Mouse (Mus musculus): Measurements from ENCODE around the gene Pabpc6.

The Pabpc6 gene

DNA sequence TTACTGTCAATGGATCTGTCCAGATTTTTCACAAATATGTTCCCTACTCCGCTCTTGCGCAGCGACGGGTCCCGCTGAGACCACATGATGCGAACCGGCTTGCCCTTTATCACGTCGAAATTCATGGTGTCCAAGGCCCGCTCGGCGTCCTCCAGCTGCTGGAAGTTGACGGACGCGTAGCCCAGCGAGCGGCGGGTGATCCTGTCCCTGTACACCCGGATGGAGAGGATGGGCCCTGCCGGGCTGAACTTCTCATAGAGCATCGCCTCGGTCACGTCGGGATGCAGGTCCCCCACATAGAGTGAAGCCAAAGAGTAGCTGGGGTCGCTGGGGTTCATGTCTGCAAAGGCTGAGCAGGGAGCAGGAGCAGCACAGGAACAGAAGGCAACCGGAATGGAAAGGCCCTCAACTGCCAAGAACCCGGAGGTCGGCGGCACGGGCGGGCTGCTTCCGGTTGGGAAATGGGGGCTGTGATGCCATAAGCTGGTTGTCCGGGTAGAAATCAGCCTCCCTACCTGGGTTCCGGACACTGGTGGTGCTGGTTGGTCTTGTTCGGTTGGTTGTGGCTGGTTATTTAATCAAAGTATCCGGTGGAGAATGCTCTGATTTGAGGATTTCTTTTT, at the start of gene Pabpc6:
Gene Pabpc6 (minus strand): TSS at position 435 of the 623 bp plus-strand sequence.
- no peak for DNase-seq

GRCm38 (mm10) chr17:9710910-9711309, 41.4 kb upstream of the Pabpc6 start:
- no peak for DNase-seq

- no peak for DNase-seq
These were observed 39.4 kb upstream of the Pabpc6 start for GRCm38 (mm10) chr17:9708888-9709287.

DNA sequence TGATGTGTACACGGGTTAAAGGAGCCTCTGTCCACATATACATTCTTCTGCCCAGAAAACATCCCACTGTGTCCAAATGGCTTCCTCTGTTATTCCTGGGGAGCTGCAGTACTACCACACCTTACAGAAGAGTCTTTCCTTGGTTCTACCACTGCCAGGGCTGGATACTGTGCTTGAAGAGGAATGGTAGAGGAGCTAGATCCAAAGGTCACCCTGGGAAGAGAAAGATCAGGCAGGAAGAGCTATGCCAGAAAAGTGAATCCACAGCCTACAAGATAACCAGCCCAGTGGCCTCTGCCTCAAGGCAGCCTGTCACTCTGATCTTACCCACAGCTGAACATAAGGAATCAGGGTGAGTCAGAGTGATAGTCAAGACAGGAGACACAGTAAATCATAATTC, 37.8 kb upstream of the Pabpc6 start:
- no peak for DNase-seq

DNA sequence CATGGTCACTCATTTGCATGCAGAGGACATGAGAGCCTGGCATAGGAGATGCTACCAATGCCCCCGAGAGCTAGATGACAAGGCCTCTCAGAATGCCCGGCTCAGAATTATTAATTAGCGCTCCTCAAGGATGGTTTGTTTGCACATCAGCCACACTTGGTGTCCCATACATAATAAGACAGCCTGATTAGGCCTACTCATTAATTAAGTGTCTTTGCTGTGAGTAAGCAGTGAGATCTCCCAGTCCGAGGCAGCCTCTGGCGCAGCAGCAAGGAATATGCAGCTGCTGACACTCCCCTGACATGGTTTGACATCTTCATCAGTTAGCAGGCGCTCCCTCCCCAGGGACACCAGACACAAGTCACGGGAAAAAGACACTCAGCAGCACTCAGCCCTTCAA, 28.2 kb upstream of the Pabpc6 start:
- no peak for DNase-seq

- DNase-seq, result no peak
These were observed 21.7 kb upstream of the Pabpc6 start for GRCm38 (mm10) chr17:9691251-9691650.

GRCm38 (mm10) chr17:9683539-9684155, 14.1 kb upstream of the Pabpc6 start:
- DNase-seq, result no peak

DNA sequence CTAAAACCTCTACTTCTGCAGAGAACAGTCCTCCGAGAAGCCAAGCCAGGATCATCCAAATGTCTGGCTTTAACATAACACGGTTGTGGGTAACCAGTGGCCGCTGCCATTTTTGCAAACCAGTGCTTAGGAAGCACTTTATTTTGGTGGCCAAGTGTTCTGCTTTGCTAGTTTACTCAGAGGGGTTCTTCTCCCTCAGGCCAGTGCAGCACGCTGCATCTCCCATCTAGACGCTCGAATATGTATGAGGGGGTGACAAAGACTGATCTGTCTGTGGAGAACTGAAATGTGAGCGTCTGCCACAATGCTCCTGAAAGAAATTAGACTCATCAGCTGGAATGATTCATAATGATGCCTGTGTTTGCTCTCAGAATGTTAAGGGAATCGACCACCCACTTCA, 11.2 kb upstream of the Pabpc6 start:
- no peak for DNase-seq

DNA sequence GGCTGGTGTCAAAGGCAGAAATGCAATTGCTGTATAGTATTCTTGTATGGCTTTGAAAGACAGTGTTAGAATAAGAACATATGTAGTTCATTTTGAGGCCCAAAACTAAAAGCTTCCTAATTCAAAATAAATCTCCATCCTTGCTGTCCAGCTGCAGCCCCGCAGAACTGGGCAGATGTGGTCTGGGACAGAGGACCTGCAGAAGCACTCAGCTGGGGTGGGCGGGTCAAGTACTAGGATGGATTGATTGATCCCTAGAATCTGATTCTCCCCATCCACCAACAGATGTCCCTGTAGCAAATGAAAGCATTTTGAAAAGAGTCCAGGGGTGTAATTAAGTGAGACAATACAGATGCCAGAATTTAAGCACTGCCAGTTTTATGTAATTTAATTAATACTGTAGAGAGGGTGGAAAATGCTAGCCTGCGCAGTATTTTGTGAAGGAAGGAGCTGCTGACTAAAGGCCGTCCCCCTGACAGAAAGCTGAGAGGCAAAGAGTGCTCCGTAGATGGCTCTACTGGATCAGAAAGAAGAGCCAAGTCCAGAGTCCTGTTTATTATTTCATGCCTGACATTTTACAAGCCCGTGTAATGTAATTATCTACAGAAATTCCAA, 5.8 kb upstream of the Pabpc6 start:
- no peak for DNase-seq

DNA sequence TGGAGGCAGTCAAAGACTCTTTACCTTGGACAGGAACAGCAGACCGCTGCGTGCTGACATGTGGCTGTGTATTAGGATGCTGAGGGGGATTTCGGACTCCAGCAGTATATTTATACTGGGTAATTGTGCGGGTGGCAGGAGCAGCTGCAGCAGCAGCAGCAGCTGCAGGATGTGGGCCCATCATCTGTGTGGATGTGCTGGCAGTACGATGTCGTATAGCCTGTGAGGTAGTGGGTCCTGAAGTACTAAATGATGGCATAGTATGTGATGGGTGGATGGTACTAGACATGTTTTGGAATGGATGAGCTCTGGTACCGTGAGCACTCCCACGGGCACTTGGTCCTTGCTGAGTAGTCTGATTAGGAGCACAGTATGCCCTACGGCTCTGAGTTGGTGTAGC, 1.6 kb downstream of the Pabpc6 start:
- DNase-seq, result no peak

DNA sequence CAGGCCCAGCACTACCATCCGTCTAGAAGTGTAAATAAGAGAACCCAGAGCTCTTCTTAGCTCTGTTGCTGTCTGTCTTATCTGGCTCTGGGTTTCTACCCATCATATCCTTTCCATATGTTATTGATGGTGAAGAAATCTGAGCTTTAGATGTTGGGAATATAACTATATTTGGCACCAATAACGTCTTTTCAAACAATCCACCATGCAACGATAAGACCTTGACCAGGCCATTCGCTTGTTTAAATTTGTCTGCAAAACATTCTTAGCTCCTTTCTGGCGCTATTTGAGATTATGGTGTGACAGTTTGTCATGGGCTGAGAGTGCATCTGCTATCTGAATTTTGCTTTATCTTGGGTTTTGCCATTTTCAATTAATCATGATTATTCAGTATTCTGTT, 10.9 kb downstream of the Pabpc6 start:
- DNase-seq, result no peak

DNA sequence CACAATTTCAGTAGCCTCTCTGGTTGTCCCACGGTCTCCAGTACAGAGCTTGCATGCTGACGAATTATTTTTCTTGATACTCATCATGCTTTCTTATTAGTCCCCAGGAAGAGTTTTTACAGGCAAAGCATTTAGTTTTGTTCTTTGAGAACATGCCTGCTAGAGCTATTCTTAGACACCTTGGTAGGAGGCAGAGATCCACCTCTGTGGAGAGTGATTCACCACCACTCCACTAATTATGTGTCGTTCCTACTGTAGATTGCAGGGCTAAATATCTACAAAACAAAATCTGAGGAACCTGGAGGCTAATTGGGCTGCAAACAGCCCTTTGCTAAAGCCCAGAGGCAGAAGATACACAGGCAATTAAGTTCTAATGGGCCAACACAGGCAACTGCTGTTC, 15.4 kb downstream of the Pabpc6 start:
- DNase-seq, result no peak

DNA sequence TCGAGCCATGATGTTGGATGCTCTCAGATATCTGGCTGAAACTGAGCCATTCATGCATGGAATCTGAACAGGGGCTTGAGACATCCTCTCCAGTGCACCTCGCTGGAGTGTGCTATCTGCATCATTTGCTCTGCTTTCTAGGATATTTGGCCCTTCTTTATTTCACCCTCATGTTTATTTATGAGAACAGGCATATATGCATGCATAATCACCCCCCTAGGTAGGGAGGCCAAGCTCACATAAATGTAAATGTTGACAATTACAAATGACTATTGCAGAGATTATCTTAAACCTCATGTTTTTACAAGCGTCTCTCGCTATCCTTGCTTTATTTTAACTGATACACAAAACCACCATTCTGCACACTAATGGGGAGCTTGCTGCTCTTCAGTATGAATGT, 21.9 kb downstream of the Pabpc6 start:
- DNase-seq, result no peak

- no peak for DNase-seq
These were observed 25.8 kb downstream of the Pabpc6 start for GRCm38 (mm10) chr17:9643657-9644180.

- DNase-seq, result no peak
These were observed 32.5 kb downstream of the Pabpc6 start for GRCm38 (mm10) chr17:9637011-9637410.

DNA sequence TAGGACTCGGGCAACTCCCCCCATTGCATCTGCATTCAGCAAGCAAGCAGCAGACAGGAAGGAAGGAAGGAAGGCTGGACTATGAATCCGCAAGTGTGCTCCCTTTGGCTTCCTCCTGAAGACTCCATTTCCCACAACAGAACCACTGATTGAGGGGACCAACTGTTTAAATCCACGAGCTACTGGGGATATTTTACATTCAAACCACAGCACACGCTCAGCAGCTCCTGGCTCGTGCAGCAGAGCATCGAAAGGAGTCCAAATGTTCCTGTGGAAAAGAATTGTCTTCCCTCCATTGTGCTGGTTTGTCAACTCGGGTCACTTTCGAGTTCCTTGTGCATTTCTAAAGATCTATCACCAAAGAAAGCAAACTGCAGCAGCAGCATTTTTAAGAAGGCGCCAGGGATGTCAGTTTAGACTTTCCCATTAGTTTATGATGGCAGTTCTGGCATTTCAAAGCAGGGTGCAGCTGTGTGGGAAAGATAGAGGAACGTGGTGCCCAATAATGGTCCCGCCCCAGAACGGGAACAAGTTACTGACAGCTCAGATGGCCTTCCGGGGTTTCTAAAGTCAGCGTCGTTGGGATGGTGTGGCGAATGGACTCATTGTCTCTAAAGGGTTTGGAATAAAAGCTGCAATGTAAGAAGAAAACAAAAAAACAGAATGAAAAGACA, 36.8 kb downstream of the Pabpc6 start:
- DNase-seq, result no peak

DNA sequence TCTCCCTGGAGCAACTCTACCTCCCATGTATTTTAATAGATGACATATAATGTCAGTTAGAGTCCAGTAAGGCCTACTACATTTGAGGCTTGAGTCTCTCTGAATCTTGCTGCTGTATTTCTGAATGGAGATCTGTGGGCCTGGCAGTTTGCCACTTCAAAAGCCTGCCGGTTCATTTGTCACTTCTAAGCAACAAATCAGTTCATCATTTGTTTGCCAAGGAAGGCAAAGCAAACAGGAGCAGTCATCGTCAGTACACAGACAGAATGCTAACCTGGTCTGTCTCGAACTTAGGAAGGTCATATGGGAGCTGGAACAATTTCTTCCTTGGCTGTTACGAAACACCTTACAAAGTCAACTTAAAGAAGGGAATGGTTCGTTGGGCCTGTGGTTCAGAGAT, 37.4 kb downstream of the Pabpc6 start:
- DNase-seq, result no peak

- DNase-seq, result no peak
These were observed 38.4 kb downstream of the Pabpc6 start for GRCm38 (mm10) chr17:9631081-9631480.

DNA sequence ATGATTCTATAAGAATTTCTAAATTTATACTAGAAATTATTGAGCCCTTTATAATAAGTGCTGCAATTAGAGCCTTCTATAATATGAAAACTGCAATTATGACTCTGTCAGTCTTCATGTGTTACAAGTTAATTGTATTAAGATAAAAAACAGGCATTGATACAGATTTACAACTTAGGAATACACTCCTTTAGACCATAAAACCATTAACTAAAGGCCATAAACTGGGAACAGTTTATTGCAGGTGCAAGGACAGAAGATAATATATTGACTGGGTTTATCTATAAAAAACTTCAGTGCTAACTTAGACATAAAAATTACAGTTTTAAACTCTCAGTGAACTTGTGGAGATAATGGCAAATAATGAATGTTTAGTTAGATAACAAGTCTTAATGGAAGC, 42.5 kb downstream of the Pabpc6 start:
- DNase-seq, result no peak
